Mouse (Mus musculus): Measurements from ENCODE around the gene Stat5b. TPM values are rescaled to one million over a fixed set of nuclear protein-coding genes. Genes with fewer than 3 reads are reported as not detected.
"Not testable (repeated sequence)": the region's sequence is repeated elsewhere in the genome, so short reads cannot be mapped to it uniquely, and the experiment has no call there.

Gene Stat5b
- polyA plus RNA-seq, 1 experiment from 2014 or later = 11.9 TPM

GRCm38 (mm10) chr11:100795386-100795785 is 55.1 kb downstream of the Stat5b start:
- no peaks in the 10 kb centered on the region for H3K36me3 ChIP-seq (ENCODE audit: control insufficient read depth, insufficient read depth)
- no peak overlapping the region for H3K4me3 ChIP-seq (replicated peaks; ENCODE audit: low read length)
- H3K9ac ChIP-seq (replicated peaks; ENCODE audit: low read depth, low read length) = no peak overlapping the region
- H3K27me3 ChIP-seq (replicated peaks; ENCODE audit: control insufficient read depth, insufficient read depth, low read length) = no peaks in the 10 kb centered on the region
- H3K9me3 ChIP-seq (ENCODE audit: control insufficient read depth, low read length) = no peaks in the 10 kb centered on the region
- H3K27ac ChIP-seq (ENCODE audit: low read length) = no peak overlapping the region
- 95% methylated on average over 2 of the region's 2 CpGs for WGBS
- no peak overlapping the region for H3K4me2 ChIP-seq (ENCODE audit: low read length)
- no peak for ATAC-seq
- H3K4me1 ChIP-seq (replicated peaks; ENCODE audit: control insufficient read depth, insufficient read depth, low read length) = no peaks in the 10 kb centered on the region

DNA sequence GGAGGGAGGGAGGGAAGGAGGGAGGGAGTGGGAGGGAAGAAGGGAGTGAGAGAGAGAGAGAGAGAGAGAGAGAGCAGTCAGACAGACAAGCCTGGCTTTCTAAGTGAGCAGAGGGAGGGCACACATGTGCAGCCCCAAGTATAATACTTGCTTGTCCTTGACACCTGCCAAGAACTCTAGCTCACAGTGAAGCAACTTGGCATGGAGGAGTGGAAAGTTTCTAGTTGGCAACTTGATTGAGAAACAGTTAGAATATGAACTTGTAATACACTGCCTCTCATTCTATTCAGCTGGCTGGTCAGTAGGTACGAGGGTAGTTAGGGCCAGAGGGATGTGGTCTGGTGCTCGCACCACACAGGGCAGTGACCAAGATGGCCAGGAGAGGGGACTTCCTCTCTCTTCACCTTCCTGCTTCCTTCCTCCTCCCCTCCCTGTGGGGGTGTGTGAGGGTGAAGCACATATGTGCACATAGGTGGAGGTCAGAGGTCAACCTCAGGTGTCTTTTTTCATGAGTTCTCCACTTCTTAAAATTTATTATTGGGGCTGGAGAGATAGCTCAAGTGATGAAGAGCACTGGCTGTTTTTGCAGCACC is 59.0 kb downstream of the Stat5b start:
- no peak for ATAC-seq
- 86% methylated on average over 2 of the region's 2 CpGs for WGBS
- no peaks in the 10 kb centered on the region for H3K4me1 ChIP-seq (replicated peaks; ENCODE audit: control insufficient read depth, insufficient read depth, low read length)

DNA sequence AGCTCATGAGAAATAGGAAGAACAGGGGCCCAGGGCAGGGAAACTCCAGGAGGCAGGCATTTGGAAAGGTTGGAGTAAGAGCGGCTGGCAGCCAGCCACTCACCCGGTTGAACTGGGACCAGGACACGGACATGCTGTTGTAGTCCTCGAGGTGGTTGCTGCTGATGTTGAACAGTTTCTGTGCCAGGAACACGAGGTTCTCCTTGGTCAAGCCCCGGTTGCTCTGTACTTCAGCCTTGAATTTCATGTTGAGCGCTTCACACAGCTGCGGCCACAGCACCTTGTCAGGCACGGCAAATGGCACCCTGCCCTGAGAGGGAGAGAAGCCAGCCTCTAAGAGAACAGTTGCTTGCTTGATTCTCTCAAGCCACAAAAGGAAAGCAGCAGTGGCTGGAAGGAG is 59.9 kb downstream of the Stat5b start:
- not testable (repeated sequence) for H3K4me3 ChIP-seq (replicated peaks; ENCODE audit: low read length); ATAC-seq; H3K9me3 ChIP-seq (ENCODE audit: control insufficient read depth, low read length); H3K27me3 ChIP-seq (replicated peaks; ENCODE audit: control insufficient read depth, insufficient read depth, low read length); H3K36me3 ChIP-seq (ENCODE audit: control insufficient read depth, insufficient read depth); H3K9ac ChIP-seq (replicated peaks; ENCODE audit: low read depth, low read length); H3K27ac ChIP-seq (ENCODE audit: low read length); H3K4me1 ChIP-seq (replicated peaks; ENCODE audit: control insufficient read depth, insufficient read depth, low read length); H3K4me2 ChIP-seq (ENCODE audit: low read length)
- WGBS = 87% methylated on average over 9 of the region's 9 CpGs

More for the DNA sequence above, 59.0 kb downstream of the Stat5b start:
- no peaks in the 10 kb centered on the region for H3K9me3 ChIP-seq (ENCODE audit: control insufficient read depth, low read length)
- no peak overlapping the region for H3K9ac ChIP-seq (replicated peaks; ENCODE audit: low read depth, low read length)
- no peak overlapping the region for H3K27ac ChIP-seq (ENCODE audit: low read length)
- no peaks in the 10 kb centered on the region; the same call in 1 of the 2 replicates for H3K36me3 ChIP-seq (ENCODE audit: control insufficient read depth, insufficient read depth)
- H3K4me2 ChIP-seq (ENCODE audit: low read length) = no peak overlapping the region
- no peak overlapping the region for H3K4me3 ChIP-seq (replicated peaks; ENCODE audit: low read length)
- H3K27me3 ChIP-seq (replicated peaks; ENCODE audit: control insufficient read depth, insufficient read depth, low read length) = no peaks in the 10 kb centered on the region

DNA sequence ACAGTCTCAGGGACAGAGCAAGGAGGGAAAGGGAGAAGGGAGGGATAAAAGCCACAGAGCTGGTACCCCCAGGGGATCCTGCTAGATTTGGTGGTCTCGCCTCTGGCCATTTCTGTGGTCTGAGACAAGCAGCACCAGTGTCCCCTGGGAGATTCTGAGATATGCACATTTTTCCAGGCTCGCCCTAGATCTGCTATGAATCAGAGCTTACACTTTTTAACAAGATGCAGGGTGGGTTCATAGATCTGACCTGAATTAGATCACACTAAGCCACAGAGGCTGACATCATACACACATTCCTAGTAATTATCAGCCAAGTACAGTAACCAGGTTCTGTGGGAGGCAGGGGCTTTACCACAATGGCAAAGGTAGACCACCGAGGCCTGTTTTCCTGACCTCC is 60.8 kb downstream of the Stat5b start:
- no peaks in the 10 kb centered on the region; the same call in 1 of the 2 replicates for H3K36me3 ChIP-seq (ENCODE audit: control insufficient read depth, insufficient read depth)
- no peak overlapping the region for H3K27ac ChIP-seq (ENCODE audit: low read length)
- H3K9ac ChIP-seq (replicated peaks; ENCODE audit: low read depth, low read length) = no peak overlapping the region
- H3K4me3 ChIP-seq (replicated peaks; ENCODE audit: low read length) = no peak overlapping the region
- H3K4me1 ChIP-seq (replicated peaks; ENCODE audit: control insufficient read depth, insufficient read depth, low read length) = no peaks in the 10 kb centered on the region
- H3K4me2 ChIP-seq (ENCODE audit: low read length) = no peak overlapping the region
- no peak for ATAC-seq
- H3K27me3 ChIP-seq (replicated peaks; ENCODE audit: control insufficient read depth, insufficient read depth, low read length) = no peaks in the 10 kb centered on the region
- no peaks in the 10 kb centered on the region for H3K9me3 ChIP-seq (ENCODE audit: control insufficient read depth, low read length)
- WGBS = 87% methylated on average over 3 of the region's 3 CpGs

- no peak overlapping the region for H3K4me3 ChIP-seq (replicated peaks; ENCODE audit: low read length)
- no peaks in the 10 kb centered on the region for H3K9me3 ChIP-seq (ENCODE audit: control insufficient read depth, low read length)
- WGBS = 69% methylated on average over 2 of the region's 2 CpGs
These were observed 64.8 kb downstream of the Stat5b start for GRCm38 (mm10) chr11:100785774-100786173.

DNA sequence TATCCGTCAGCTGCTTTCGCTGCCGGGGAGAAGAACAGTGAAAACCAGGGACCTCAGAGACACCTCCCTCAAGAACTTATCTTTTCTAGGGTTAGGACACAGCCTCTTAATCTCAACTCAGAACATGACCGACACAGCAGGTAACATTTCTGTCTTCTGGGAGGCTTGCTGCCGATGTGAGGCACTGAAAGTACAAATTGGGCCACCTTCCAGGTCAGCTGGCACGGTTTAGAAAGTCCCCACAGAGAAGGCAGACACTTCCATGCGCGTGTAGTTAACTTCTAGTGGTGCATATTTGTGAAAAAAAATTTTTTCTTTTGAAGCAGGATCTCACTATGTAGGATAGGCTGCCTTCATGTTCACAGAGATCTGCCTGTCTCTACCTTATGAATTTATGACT is 66.2 kb downstream of the Stat5b start:
- Histone ChIP-seq H3K9ac (replicated peaks; ENCODE audit: low read depth, low read length) (no peak overlapping the region), H3K4me1 (replicated peaks; ENCODE audit: control insufficient read depth, insufficient read depth, low read length) (no peaks in the 10 kb centered on the region), H3K4me3 (replicated peaks; ENCODE audit: low read length) (no peak overlapping the region), H3K4me2 (ENCODE audit: low read length) (no peak overlapping the region), H3K27ac (ENCODE audit: low read length) (no peak overlapping the region), H3K9me3 (ENCODE audit: control insufficient read depth, low read length) (no peaks in the 10 kb centered on the region), H3K36me3 (ENCODE audit: control insufficient read depth, insufficient read depth) (peaks cover 2% of the 10 kb centered on the region; the same call in 1 of the 2 replicates), H3K27me3 (replicated peaks; ENCODE audit: control insufficient read depth, insufficient read depth, low read length) (no peaks in the 10 kb centered on the region)
- 77% methylated on average over 8 of the region's 8 CpGs for WGBS
- no peak for ATAC-seq

More at GRCm38 (mm10) chr11:100785774-100786173, 64.8 kb downstream of the Stat5b start:
- Histone ChIP-seq H3K27me3 (replicated peaks; ENCODE audit: control insufficient read depth, insufficient read depth, low read length) (no peaks in the 10 kb centered on the region), H3K36me3 (ENCODE audit: control insufficient read depth, insufficient read depth) (peaks cover 2% of the 10 kb centered on the region; the same call in 1 of the 2 replicates), H3K4me1 (replicated peaks; ENCODE audit: control insufficient read depth, insufficient read depth, low read length) (no peaks in the 10 kb centered on the region), H3K4me2 (ENCODE audit: low read length) (no peak overlapping the region), H3K27ac (ENCODE audit: low read length) (no peak overlapping the region), H3K9ac (replicated peaks; ENCODE audit: low read depth, low read length) (no peak overlapping the region)
- no peak for ATAC-seq

GRCm38 (mm10) chr11:100782568-100782967 is 68.0 kb downstream of the Stat5b start:
- H3K27ac ChIP-seq (ENCODE audit: low read length) = no peak overlapping the region
- H3K27me3 ChIP-seq (replicated peaks; ENCODE audit: control insufficient read depth, insufficient read depth, low read length) = no peaks in the 10 kb centered on the region
- no peaks in the 10 kb centered on the region for H3K9me3 ChIP-seq (ENCODE audit: control insufficient read depth, low read length)
- H3K4me1 ChIP-seq (replicated peaks; ENCODE audit: control insufficient read depth, insufficient read depth, low read length) = no peaks in the 10 kb centered on the region
- 90% methylated on average over 13 of the region's 13 CpGs for WGBS
- H3K36me3 ChIP-seq (ENCODE audit: control insufficient read depth, insufficient read depth) = peaks cover 2% of the 10 kb centered on the region; the same call in 1 of the 2 replicates
- H3K4me2 ChIP-seq (ENCODE audit: low read length) = no peak overlapping the region
- H3K4me3 ChIP-seq (replicated peaks; ENCODE audit: low read length) = no peak overlapping the region
- ATAC-seq = no peak
- H3K9ac ChIP-seq (replicated peaks; ENCODE audit: low read depth, low read length) = no peak overlapping the region

DNA sequence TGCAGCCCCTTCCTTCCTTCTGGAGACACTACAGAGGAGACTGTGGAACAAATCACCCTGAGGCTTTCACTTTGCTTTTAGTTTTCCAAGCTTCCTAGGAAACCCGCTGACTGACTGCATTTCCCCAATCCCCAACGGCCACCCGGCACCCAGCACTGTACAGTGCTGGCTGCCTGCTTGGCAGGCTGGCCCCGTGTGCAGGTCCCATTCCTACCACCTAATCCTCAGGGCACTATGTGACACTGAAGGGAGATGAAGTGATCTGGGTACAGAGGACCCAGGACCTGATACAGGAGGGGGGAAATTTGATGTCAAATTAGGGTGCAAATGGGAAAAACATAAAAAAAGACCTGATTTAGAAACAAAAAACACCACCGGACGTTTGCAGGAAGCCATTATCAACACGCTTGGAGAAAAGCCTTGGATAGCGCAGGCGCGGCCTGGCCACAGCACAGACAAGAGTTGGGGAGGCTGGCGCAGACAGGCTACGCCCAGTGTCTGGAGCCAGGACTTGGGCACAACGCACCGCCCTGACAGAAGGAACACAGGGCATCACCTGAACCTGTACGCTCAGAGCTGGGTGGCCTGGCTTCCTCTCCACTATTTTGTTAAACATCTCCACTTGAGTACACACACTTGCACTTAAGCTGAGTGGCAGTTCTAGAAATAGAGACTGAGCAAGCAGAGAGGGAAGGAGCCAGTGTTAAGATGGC is 68.6 kb downstream of the Stat5b start:
- Histone ChIP-seq H3K36me3 (ENCODE audit: control insufficient read depth, insufficient read depth) (peaks cover 2% of the 10 kb centered on the region; the same call in 1 of the 2 replicates), H3K4me2 (ENCODE audit: low read length) (no peak overlapping the region), H3K27me3 (replicated peaks; ENCODE audit: control insufficient read depth, insufficient read depth, low read length) (no peaks in the 10 kb centered on the region), H3K4me3 (replicated peaks; ENCODE audit: low read length) (no peak overlapping the region), H3K4me1 (replicated peaks; ENCODE audit: control insufficient read depth, insufficient read depth, low read length) (no peaks in the 10 kb centered on the region), H3K9ac (replicated peaks; ENCODE audit: low read depth, low read length) (no peak overlapping the region), H3K27ac (ENCODE audit: low read length) (no peak overlapping the region), H3K9me3 (ENCODE audit: control insufficient read depth, low read length) (no peaks in the 10 kb centered on the region)
- 92% methylated on average over 15 of the region's 15 CpGs for WGBS
- no peak for ATAC-seq

DNA sequence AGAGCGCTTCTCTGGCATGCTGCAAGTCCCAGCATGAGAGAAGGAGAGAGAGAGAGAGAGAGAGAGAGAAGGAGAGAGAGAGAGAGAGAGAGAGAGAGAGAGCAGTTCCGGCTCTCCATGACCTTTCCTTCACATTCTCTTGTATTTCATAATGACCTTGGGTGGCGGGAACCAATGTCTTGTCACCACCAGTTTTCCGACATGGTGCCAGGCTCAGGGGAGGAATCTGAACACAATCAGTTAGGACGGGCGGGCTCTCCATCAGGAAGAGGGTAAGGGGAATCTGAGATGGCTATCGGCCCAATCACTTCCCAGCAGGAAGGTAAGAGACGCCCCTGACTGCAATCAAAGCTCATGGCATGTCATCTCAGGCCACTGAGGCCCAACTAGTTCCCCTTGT is 70.3 kb downstream of the Stat5b start:
- WGBS = 78% methylated on average over 8 of the region's 8 CpGs
- Histone ChIP-seq H3K36me3 (ENCODE audit: control insufficient read depth, insufficient read depth) (peaks cover 2% of the 10 kb centered on the region; the same call in 1 of the 2 replicates), H3K4me2 (ENCODE audit: low read length) (no peak overlapping the region), H3K27ac (ENCODE audit: low read length) (no peak overlapping the region), H3K9ac (replicated peaks; ENCODE audit: low read depth, low read length) (no peak overlapping the region), H3K4me1 (replicated peaks; ENCODE audit: control insufficient read depth, insufficient read depth, low read length) (no peaks in the 10 kb centered on the region), H3K27me3 (replicated peaks; ENCODE audit: control insufficient read depth, insufficient read depth, low read length) (no peaks in the 10 kb centered on the region), H3K9me3 (ENCODE audit: control insufficient read depth, low read length) (no peaks in the 10 kb centered on the region), H3K4me3 (replicated peaks; ENCODE audit: low read length) (no peak overlapping the region)
- ATAC-seq = no peak

Data from forebrain, embryonic 16.5 days (tissue).